Comparison of ENCODE assay signal across 27 mouse cellular contexts in the genomic region with DNA sequence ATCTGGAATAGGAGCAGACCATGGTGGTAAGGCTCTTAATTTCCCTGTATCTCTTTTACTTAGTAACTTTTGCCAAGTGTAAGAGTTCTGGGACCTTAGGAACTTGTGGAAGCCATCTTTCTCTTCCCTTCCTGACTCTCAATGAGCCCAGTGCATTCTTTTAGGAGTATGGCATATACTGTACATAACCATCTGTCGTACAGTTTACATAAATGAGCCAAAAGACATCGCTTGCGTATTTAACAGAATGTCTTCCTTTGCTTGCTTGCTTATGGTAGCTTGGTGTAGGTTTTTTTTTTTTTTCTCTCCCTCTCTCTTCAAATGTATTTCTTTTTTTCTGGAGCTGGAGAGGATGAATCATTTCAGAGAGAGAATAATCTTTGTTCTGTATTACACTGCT.
A peak's percentile ranks its signal among the peaks of the same experiment; 100 is the strongest.
DNase-seq lines count a peak whose midpoint lies in the region; ATAC-seq lines count a peak whose summit lies in the region.
"Had no signal": no experiment of that assay in that cellular context is flagged by ENCODE, and none has a peak within 500 bp of the region (broad histone marks: within the 10 kb centered on the region; RNA-seq: fewer than 3 reads in every experiment).

No protein-coding gene starts in this region.

- no peak overlapping the region for H3K4me2 ChIP-seq in midbrain, embryonic 11.5 days
- no peak overlapping the region for H3K4me2 ChIP-seq in midbrain, embryonic 15.5 days
- no peak overlapping the region for H3K4me2 ChIP-seq in forebrain, embryonic 16.5 days (ENCODE audit: low read length)
- H3K4me2 ChIP-seq: embryonic facial prominence, embryonic 15.5 days; hindbrain, embryonic 12.5 days; kidney, embryonic 15.5 days; limb, embryonic 15.5 days; liver, embryonic 13.5 days had no signal

- H3K9ac ChIP-seq in midbrain, embryonic 11.5 days (ENCODE audit: low read length), result no peak overlapping the region
- H3K9ac ChIP-seq in midbrain, embryonic 15.5 days, result no peak overlapping the region
- H3K9ac ChIP-seq in forebrain, embryonic 16.5 days (replicated peaks; ENCODE audit: low read depth, low read length), result no peak overlapping the region
- H3K9ac ChIP-seq: embryonic facial prominence, embryonic 15.5 days; hindbrain, embryonic 12.5 days; kidney, embryonic 15.5 days; limb, embryonic 15.5 days; liver, embryonic 13.5 days had no signal

- no peaks in the 10 kb centered on the region for H3K4me1 ChIP-seq in midbrain, embryonic 11.5 days (ENCODE audit: control insufficient read depth, insufficient read depth, low read length)
- no peaks in the 10 kb centered on the region for H3K4me1 ChIP-seq in midbrain, embryonic 15.5 days
- 0 out of 2 replicates have a peak, but pooled peaks cover 8% of the 10 kb centered on the region for H3K4me1 ChIP-seq in forebrain, embryonic 16.5 days (replicated peaks; ENCODE audit: control insufficient read depth, insufficient read depth, low read length)
- H3K4me1 ChIP-seq: embryonic facial prominence, embryonic 10.5 days; embryonic facial prominence, embryonic 15.5 days; hindbrain, embryonic 12.5 days; kidney, embryonic 15.5 days; limb, embryonic 10.5 days; liver, embryonic 13.5 days had no signal

- ATAC-seq in midbrain, embryonic 11.5 days (ENCODE audit: low FRiP score), result no peak
- no peak for ATAC-seq in midbrain, embryonic 15.5 days (replicated peaks)
- ATAC-seq in forebrain, embryonic 16.5 days, result peak; percentile 76

- H3K36me3 ChIP-seq in midbrain, embryonic 11.5 days (ENCODE audit: control insufficient read depth, insufficient read depth, low read length), result no peaks in the 10 kb centered on the region; the same call in 1 of the 2 replicates
- no peaks in the 10 kb centered on the region for H3K36me3 ChIP-seq in midbrain, embryonic 15.5 days (replicated peaks)
- H3K36me3 ChIP-seq in forebrain, embryonic 16.5 days (ENCODE audit: control insufficient read depth, insufficient read depth), result no peaks in the 10 kb centered on the region
- H3K36me3 ChIP-seq: hindbrain, embryonic 12.5 days had no signal

- intact Hi-C loops in left cerebral cortex, postnatal 10 days (cut with DNase I), result no loop called here

- H3K4me3 ChIP-seq in midbrain, embryonic 11.5 days (ENCODE audit: low read depth, low read length), result no peak overlapping the region
- H3K4me3 ChIP-seq in midbrain, embryonic 15.5 days, result no peak overlapping the region
- no peak overlapping the region for H3K4me3 ChIP-seq in forebrain, embryonic 16.5 days (replicated peaks; ENCODE audit: low read length)
- H3K4me3 ChIP-seq: embryonic facial prominence, embryonic 10.5 days; embryonic facial prominence, embryonic 15.5 days; hindbrain, embryonic 12.5 days; kidney, embryonic 15.5 days; limb, embryonic 10.5 days; limb, embryonic 15.5 days; liver, embryonic 13.5 days had no signal

- H3K9me3 ChIP-seq in midbrain, embryonic 11.5 days (ENCODE audit: control insufficient read depth, low read length), result no peaks in the 10 kb centered on the region
- no peaks in the 10 kb centered on the region for H3K9me3 ChIP-seq in midbrain, embryonic 15.5 days
- H3K9me3 ChIP-seq in forebrain, embryonic 16.5 days (ENCODE audit: control insufficient read depth, low read length), result no peaks in the 10 kb centered on the region
- H3K9me3 ChIP-seq: embryonic facial prominence, embryonic 10.5 days; embryonic facial prominence, embryonic 15.5 days; hindbrain, embryonic 12.5 days; kidney, embryonic 15.5 days; limb, embryonic 10.5 days; limb, embryonic 15.5 days; liver, embryonic 13.5 days had no signal

- DNase-seq in heart, adult 11 months, result peak; percentile 7
- DNase-seq in heart, adult 8-10 months (ENCODE audit: low spot score), result no peak
- peak; percentile 69 for DNase-seq in midbrain, embryonic 11.5 days (ENCODE audit: low spot score, missing footprints)
- DNase-seq in left cerebral cortex, postnatal 10 days (ENCODE audit: extremely low spot score in 1 of 2, low spot score in 2 of 2), result no peak
- no peak for DNase-seq in urinary bladder, postnatal 10 days (ENCODE audit: low spot score)
- DNase-seq: adrenal gland, postnatal 25 days; B cell, adult 2 months; cerebellum, adult 8-10 months; cerebellum, postnatal 25 days; heart, postnatal 14 days; kidney, adult 18-20 months; kidney, postnatal 25 days; liver, embryonic 13.5 days; lung, adult 18-20 months; lung, postnatal 10 days; midbrain, embryonic 14.5 days; retina, postnatal 1 day; right cerebral cortex, postnatal 14 days had no signal

- H3K27ac ChIP-seq in midbrain, embryonic 11.5 days (ENCODE audit: low read depth, low read length), result no peak overlapping the region
- H3K27ac ChIP-seq in midbrain, embryonic 15.5 days, result no peak overlapping the region
- H3K27ac ChIP-seq in forebrain, embryonic 16.5 days (ENCODE audit: low read length), result peak overlapping the region; percentile 73
- H3K27ac ChIP-seq: embryonic facial prominence, embryonic 10.5 days; embryonic facial prominence, embryonic 15.5 days; hindbrain, embryonic 12.5 days; kidney, embryonic 15.5 days; limb, embryonic 10.5 days; limb, embryonic 15.5 days; liver, embryonic 13.5 days; macrophage had no signal

- 96% methylated on average over 3 of the region's 3 CpGs for WGBS in midbrain, embryonic 11.5 days
- WGBS in midbrain, embryonic 15.5 days, result 92% methylated on average over 3 of the region's 3 CpGs
- 72% methylated on average over 3 of the region's 3 CpGs for WGBS in forebrain, embryonic 16.5 days

- no peaks in the 10 kb centered on the region for H3K27me3 ChIP-seq in midbrain, embryonic 11.5 days (ENCODE audit: control insufficient read depth, insufficient read depth, low read length)
- no peaks in the 10 kb centered on the region for H3K27me3 ChIP-seq in midbrain, embryonic 15.5 days (replicated peaks)
- no peaks in the 10 kb centered on the region for H3K27me3 ChIP-seq in forebrain, embryonic 16.5 days (replicated peaks; ENCODE audit: control insufficient read depth, insufficient read depth, low read length)
- H3K27me3 ChIP-seq: embryonic facial prominence, embryonic 15.5 days; hindbrain, embryonic 12.5 days; kidney, embryonic 15.5 days; limb, embryonic 15.5 days; liver, embryonic 13.5 days had no signal

Comparison
In these comparisons a context has a peak if more than half of its experiments do, and no peak if none do; other contexts are left out.
1. DNase-seq: peak in heart, adult 11 months (single experiment) and midbrain, embryonic 11.5 days (single experiment); none in heart, adult 8-10 months (single experiment), left cerebral cortex, postnatal 10 days (0 of 2) and urinary bladder, postnatal 10 days (single experiment).